Mouse (Mus musculus): ENCODE results near the gene Fam169b.

DNA sequence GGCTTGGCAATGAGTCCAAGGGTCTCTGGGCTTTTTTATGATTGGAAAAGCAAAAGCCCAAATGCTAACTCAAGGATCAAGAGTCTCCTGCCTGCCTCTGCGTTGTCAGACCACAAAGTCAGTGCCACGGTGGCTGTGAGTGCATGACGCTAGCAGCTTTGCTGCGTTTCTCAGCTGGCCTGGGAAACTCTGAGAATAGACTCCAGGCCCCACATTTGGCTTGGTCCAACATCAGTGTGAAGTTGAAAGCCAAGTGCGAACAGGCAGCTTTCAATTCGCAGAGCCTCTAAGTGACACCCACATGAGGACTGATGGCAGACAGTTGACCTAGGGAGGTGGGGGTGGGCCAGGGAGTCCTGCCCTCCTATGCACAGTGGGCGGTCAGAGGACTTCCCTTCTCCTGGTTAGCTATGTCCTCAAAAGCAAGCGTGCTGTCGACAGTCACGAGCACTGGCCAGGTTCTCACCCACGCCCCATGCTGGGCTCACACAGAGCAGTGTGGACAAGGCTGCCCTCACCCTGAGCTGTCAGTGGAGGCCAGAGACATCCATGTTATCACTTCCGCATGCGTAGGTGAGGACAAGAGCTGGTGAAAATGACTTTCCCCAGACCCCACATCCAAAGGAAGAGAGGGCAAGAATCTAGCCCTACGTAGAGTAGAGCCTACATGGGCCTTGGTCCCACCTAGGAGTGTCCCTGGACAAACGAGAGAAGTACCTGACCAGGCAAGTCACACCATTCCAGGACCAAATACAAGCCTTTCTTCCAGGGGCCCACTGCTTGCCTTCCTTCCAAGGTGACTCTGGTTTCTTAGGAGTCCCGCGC lies 15.1 kb upstream of the Fam169b start:
- TF ChIP-seq EP300 (IDR thresholded peaks at IDR 0.05; ENCODE audit: low read depth) (no peak), CTCF (IDR thresholded peaks at IDR 0.05; ENCODE audit: low read depth) (no peak)

All from heart, postnatal 0 days (tissue).